Mouse (Mus musculus) thymus, postnatal 10 days (tissue): ENCODE measurements around the gene Dtnb.
A peak's percentile ranks its signal among the peaks of the same experiment; 100 is the strongest.

Source experiments
- DNase-seq, 2 experiments: peaks; one replicate each; pipeline ENCODE4 v3.0.0; 2021; ENCODE audit warnings: low spot score in 2 of 2

The Dtnb gene

DNA sequence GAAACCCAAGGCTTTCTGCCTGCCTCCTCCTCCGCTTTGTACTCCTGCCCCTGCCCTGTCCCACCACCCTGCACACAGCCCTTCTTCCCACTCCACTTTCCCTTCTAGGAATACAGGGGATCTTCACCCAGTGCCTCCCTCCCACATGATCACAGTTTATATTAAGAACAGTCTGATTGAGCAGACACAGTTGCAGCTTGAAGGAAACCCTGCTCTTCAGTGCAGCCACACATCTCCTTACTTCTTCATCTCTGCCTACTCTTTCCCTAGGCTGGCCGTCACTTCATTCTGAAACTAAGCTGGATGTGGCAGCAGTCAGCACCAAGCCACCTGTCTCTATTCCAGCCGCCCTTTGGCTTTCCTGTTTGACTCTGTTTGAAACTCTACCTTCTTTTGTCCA is 201.5 kb downstream of the Dtnb start:
- no peak for DNase-seq

DNA sequence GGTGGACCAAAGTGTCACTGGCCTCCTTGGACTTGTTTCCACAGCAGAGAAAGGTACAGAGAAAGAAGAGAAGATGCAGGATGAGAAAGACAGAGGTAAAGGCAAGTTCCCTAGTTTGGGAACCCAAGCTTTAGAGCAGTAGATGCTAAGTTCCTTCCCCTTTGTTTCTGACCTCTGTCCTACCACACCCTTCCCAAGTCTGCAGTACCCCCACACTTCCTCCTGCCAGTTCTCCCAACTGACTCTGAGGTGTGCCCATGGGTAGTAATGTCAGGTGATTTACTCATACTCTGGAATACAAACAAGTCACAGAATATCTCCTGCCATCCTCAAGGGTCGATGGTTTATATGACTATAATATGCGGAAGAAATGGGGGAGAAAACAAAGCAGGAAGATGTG is 203.8 kb downstream of the Dtnb start:
- DNase-seq = no peak

DNA sequence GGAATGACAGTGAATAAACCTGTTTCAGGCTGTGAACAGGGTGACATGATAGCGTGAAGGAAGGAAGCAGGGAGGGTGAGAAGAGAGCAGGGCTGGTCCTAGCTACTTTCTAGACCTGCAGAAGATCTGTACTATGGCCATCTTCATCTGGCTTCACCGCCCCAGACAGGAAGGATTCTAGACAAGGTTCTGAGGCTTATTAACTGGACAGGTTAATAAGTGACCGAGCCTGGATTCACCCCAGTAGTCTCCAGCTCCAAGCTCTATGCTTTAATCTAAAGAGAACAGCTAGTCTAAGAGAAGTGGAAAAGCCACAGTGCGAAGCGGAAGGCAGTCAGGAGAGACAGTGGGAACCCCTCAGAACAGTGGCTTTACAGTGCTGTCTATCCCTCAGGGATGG is 205.5 kb downstream of the Dtnb start:
- DNase-seq = no peak

DNA sequence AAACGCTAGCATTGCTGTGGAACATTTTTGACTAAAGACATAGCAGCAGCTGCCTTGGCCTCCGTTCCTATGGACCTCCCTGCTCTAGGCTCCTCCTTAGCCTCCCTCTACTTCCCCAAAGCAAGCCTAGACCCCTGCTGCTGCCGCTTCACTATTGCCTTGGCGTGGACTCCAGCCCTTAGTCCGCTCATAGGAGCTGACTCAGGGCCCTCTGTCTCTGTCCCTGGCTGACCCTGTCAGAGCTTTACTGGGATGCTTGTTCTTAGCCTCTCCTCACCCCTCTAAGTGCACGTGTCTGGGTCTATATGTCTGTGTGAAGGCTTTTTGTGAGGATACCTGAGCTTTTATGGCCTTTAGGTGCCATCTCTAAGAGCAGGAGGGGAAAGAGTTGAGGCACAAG is 206.1 kb downstream of the Dtnb start:
- no peak for DNase-seq

DNA sequence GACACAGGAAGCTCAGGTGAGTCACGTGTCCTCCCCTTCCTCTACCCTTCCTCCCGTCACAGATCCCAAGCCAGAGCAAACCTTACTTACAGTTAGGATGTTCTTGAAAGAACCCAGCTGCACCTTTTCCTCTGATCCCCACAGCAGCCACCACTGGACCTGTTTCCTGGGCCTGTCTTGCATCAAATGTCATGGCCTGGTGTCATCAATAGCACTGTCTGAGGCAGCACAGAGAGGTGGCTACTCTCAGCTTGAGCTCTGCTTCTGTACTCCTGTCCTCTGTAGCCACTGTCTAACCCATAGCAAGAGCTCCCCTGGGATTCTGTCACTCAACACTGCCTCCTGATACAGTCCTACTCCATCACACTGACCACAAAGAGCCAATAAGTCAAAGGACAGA is 207.5 kb downstream of the Dtnb start:
- no peak for DNase-seq

DNA sequence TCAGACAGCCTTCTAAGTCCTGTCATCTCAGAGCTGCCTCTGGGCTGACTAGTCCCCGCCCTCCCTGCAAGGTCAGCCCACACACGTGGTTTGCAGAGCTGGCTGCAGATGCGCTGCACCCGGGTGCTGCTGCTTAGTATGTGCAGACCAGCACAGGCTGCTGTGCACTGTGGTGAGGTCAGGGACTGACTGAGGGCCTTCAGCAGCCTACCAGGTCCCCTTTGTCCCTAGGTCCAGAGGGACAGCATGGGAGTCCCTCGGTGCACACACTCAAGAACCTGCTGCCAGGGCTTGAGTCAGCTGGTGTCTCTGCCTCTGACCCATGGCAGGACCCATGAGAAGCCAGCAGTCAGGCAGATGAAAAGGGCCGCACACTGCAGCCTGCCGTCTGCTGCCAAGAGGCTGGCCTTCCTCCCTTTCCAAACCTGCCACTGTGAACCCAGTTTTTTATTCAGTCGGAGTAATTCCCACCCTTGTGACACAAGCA is 208.3 kb downstream of the Dtnb start:
- peak; percentile 49 to 52 for DNase-seq

DNA sequence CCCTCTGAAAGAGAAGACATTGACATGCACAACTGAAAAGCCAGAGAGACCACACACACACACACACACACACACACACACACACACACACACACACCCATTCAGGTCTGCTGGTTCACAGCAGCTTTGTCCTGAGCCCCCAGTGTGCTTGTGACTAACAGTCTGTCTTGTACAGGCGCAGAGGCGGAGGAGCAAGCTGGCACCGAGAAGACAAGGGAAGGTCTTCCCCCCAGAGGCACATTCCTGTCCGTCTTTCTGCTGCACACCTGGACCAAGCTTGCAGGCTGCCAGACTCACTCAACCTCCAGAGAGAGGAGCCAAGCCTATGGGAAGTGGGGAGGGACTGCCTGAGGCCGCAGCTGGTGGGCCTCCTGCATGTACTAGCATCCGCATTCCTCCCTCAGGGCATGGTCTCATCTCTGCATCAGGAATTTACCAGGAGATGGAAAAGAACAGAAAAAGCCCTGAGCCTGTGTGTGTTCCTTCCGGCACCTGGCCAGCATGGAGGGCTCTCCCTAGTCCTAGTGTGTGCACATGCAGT is 208.8 kb downstream of the Dtnb start:
- DNase-seq = peak; percentile 24 to 26

DNA sequence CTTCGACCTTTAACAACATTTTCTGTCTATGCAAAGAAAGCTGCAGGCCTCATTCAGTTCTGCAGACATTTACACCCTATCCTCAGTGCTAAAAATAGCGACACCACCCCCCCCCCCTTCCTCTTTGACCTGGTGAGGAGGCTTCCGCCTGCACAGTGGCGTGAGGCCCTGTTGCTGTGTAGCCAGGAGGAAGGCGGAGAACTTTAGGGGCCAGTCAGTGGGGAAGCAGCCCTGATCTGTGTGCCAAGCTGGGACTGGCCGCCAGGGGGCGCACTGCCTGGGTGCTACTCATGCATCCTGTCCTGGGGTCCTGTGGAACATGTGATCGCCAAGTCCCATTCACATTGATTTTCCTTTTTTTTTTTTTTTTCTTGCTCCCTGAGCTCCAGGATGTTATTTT is 209.3 kb downstream of the Dtnb start:
- peak; percentile 84 to 95 for DNase-seq

DNA sequence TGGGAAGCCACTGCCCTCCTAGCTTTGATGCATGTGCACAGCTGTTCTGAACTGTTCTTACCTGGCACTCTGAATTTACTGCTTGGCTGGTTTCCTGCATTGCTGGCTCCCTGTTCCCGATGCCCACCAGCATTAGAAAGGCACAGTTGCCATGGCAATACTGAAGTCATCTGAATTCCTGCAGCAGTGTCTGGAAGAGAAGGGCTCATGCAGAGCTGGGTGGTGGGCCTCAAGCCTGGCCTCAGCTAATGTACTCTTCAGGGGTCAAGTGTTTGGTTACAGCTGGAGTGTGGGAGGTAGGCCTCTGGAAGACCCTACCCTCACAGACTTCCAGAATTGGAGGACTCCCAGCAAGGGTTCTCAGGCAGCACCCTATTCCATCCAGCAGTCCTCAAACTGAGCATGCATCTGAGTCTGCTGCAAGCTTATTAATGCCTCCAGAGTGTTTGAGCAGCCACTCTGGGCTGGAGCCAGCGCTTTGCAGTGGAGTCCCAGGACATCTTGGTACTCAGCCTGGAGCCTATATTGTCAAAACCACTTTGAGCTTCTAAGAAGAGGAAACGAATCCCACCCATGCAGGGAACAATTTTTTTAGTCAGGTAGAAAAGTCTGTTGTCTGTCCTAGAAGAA is 211.1 kb downstream of the Dtnb start:
- no peak for DNase-seq

DNA sequence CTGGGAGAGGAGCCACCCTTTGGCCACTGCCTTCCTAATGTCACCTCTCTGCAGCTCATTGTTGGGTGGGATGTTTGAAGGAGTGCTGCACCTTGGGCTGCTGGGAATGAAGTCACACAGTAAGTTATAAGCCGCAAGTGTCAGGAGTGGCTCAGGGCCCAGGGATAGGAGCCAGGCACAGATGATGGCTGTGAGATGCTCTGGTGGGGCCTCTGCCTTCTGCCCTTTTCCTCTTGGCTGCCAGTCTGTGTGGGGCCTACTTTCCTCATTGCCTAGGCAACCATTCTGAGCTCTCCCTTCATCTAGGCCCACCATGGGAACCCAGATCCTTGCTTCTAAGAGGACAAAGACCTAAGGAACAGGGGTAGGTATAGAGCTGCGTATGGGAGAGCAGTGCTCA is 212.1 kb downstream of the Dtnb start:
- DNase-seq = no peak

DNA sequence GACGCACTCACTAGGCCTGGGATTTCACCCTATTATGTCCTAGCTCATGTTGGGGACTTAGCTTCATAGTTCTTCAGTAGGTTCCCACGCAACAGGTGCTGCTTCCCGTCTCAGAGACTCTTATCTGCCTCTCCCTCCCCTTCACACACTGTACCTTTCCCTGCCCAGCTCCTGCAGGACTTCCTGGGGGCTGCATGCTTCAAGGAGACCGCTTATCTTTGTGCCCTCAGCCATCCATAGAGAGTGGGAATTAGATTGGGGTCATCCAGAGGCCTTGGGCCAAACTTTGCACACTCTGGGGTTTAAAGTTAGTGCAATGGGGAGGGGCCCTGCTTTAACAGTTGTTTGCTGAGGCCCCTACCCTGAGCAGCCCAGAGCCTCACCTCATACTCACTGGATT is 212.5 kb downstream of the Dtnb start:
- DNase-seq = no peak

DNA sequence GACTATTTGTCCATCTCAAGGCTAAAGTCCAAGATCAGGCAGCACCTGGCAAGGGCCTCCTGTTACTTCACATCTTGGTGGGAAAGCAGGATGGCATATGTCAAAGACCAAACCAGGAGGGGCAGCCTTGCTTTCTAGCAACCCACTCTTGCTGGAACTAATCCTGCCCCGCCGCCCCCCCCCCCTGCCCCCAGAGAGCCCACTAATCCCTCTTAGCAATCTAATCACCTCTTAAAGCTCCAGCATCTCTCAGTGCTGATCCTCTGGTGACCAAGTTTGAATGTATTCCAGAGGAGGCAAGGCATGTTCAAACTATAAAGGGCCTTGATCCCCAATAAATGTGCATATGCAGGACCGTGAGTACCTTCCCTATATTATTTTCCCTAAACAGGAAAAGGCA is 214.9 kb downstream of the Dtnb start:
- DNase-seq = no peak

DNA sequence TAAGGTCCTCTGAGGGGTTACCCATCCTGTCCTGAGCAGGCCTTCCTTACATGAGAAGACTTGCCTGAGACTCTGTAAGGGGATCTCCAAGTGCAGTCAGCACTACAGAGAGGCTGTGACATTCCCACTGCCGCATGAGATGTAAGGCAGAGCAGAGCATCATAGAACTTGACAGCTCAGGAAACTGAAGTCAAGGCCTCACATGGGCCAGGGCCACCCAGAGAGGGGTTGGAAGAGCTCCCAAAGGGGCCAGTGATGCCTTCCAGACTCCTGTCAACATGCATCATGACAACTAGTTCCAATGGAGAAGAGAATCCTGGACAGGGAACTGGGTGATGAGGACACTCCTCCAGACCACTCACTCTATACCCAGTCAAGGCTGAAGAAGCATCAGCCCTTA is 215.4 kb downstream of the Dtnb start:
- no peak for DNase-seq

DNA sequence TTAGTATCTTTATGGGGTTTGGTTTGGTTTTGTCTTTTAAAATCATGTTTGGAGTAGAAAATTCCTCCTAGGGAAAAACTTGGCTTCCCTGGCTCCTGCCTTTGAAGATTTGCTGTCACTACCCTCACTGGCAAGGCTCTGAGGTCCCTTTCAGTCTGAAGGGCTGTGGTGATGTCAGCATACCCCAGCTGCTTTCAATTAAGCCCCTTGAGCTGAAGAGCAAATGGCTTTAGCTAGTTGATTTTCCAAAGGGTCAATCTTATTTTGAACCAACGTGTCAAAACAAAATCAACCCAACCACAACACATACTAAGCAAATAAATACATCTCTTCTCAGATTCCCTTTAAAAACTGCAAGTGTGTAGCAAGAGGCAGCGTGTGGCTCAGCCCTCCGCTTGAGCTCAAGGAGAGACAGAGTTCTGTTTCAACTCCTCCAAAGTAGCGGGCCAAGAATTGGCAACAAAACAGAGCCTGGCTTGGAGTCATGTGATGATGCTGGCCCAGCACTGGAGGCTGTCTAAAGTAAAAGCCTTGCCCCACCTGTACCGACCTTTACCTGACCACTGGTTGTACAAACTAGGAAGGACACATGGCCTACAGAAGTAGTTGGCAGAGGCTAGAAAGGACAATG is 216.4 kb downstream of the Dtnb start:
- no peak for DNase-seq

DNA sequence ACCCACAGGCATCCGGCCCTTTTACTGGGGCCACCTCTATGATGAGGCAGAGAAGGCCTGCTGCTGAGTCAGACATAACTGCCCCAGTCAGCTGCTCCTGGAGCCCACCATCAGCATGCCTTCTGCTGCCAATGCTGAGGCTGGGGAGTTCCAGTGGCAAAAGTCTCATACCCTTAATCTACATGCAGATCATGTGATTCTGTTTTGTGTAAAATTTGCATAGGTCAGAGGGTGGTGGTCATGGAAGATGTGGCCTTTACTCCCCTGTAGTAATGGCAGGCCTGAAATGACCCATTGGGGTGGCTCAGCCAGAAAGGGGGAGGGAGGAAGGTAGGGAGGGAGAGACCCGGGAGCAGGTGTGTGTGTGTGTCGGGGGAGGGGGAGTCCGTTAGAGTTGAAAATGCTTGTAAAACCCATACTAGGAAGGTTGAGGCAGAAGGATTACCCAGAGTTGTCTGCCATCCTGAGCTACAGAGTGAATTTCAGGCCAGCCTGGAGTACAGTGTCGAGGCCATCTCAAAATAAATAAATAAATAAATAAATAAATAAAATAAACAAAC is 217.5 kb downstream of the Dtnb start:
- DNase-seq = peak in 1 of 2 experiments; percentile 28

DNA sequence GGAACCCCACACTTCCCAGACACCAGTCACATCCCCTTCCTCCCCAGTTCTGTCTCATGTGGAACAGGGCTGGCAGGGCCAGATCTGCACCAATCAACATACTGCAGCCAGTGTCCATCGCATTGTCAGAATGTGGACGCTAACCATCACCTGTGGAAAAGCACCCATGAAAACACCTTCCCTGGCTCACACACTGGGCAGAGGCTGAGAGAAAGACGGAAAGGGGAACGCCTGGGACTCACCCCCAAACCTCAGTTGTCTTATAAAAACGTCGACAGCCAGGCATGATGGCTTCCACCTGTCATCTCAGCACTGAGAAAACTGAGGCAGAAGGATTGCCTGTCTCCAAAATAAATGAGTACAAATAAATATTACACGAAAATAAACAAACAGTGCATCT is 219.1 kb downstream of the Dtnb start:
- no peak for DNase-seq

DNA sequence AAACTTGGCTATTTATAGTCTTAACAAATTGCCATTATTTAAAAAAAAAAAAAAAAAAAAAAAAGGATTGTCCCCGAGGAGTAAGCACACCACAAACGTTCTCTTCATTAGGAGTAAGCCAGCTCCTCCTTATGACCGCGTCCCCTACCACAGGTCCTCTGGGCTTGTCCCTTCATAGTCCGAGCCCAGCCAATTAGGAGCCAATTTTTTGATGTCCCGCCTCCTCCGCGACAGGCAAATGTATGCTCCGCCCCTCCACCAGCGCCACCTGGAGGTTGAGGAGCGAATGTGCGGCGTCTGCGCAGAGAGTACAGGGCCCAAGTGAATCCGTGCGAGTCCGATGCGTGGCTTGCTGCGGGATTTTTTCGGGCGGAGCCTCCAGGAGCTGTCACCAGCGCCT is 219.6 kb downstream of the Dtnb start:
- peak; percentile 84 to 94 for DNase-seq

DNA sequence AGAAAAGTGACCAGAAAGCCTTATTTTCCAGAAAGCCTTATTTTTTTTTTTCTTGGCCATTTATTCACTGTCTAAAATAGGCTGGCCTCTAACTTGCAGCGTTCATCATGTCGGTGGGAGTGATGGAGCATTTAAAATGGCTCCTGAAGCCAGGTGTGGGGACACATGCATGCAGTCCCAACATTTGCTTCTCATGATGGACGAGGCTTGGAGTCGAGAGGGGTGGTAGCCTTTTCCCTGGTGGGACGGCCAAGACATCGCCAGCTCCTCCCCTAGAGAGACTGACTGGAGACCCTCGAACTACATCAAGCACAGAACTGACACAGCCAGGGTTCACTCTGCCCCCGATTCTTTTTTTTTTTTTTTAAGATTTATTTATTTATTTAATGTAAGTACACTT is 220.1 kb downstream of the Dtnb start:
- no peak for DNase-seq

DNA sequence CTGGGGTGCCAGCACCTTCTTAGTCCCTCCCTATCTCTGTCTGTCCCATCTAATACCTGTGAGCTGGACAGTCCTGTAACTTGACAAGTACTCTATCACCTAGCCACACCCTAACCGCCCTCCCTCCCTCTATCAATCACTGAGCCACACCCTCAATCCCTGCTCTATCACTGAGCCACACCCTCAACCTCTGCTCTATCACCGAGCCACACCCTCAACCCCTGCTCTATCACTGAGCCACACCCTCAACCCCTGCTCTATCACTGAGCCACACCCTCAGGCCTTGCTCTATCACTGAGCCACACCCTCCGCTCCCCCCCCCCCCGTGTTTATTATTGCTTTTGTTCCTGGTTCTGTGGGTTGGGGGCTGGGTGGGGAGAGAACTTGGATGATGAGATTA is 223.4 kb downstream of the Dtnb start:
- DNase-seq = no peak

DNA sequence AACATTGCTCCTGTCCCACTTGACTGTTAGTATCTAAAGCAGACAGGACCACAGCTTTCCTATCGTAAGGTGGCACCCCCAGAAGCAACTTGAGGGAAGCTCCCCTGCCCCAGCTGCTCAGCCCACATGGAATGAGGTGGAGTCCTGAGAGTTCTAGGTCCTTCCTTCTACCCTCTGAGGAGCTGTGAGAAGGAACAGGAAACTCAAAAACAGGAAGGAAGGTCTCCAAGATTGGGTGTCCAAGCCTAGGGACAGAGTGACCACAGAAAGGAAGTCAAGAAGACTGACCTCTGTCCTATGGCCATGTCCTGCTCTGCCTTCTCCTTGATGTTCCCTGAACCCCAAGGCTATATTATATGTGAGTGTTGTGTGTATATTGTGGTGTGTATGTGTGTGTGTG is 227.4 kb downstream of the Dtnb start:
- DNase-seq = no peak

DNA sequence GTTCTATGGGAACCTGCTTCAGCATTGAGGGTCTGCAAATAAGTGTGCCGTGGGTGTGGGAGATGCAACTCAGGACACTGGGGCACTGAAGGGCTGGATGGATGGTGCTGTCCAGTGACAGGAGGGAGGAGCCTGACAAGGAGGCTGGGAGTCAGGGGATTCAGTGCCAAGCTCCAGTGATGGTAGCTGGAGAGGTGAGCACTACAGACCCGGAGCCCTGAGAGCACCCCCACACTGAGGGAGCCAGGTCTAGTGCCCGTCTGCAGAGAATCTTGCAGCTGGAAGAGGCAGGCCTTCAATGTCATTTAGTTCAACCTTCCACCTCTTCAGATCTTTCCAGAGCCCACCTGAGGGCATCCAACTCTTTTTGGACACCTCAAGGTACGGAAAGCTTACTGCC is 233.7 kb downstream of the Dtnb start, which contains the start of gene Dnmt3a:
Gene Dnmt3a, plus strand, starts transcription at position 156 of the 400 bp plus-strand sequence.
- DNase-seq = peak in 1 of 2 experiments; percentile 25

DNA sequence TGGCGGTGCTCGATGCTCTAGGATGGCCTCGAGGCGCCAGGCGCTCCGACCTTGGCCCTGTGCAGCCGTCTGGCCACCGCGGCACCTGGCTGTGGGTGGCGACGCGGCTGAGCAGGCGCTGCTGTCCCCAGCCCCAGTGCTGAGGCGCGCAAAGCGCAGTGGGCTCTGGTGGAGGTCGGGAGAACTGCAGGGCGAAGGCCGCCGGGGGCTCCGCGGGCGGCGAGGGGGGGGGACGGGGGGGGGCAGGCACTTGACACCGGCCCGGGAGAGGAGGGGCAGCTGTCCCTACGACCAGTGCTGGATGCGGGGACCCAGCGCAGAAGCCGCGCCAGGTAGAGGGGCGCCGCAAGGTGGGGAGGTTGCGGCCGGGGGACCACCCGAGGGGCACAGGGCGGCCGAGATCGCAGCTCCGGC is 234.1 kb downstream of the Dtnb start:
- peak; percentile 77 to 83 for DNase-seq
